Mouse (Mus musculus): ENCODE measurements around the gene Mrps36. TPM values are rescaled to one million over a fixed set of nuclear protein-coding genes. Genes with fewer than 3 reads are reported as not detected.

Gene Mrps36
- polyA plus RNA-seq, 1 experiment from 2014 or later = 144 TPM

GRCm38 (mm10) chr13:100687513-100687912 is 56.9 kb downstream of the Mrps36 start:
- Histone ChIP-seq H3K4me2 (no peak overlapping the region), H3K9me3 (no peaks in the 10 kb centered on the region), H3K4me3 (no peak overlapping the region), H3K4me1 (replicated peaks) (no peaks in the 10 kb centered on the region), H3K27me3 (no peaks in the 10 kb centered on the region), H3K36me3 (no peaks in the 10 kb centered on the region), H3K27ac (replicated peaks) (no peak overlapping the region), H3K9ac (no peak overlapping the region)
- ATAC-seq (ENCODE audit: low FRiP score, low read depth) = no peak
- WGBS = 66% methylated on average over 7 of the region's 7 CpGs

Other genes starting within 250 kb of the Mrps36 start
- 10.9 and 12.4 TPM in 2 replicates for gene Ocln, start 191.9 kb downstream of the Mrps36 start, polyA plus RNA-seq (2015; fragmentation: Nextera tagmentation; extraction: Ambion mirVana)
- 2.7 and 3.2 TPM in 2 replicates for gene Marveld2, start 127.7 kb downstream of the Mrps36 start, polyA plus RNA-seq (2015; fragmentation: Nextera tagmentation; extraction: Ambion mirVana)
- 297 and 302 TPM in 2 replicates for gene Ak6, start 93.7 kb downstream of the Mrps36 start, polyA plus RNA-seq (2015; fragmentation: Nextera tagmentation; extraction: Ambion mirVana)
- 15.7 and 16.8 TPM in 2 replicates for gene Rad17, start 93.6 kb downstream of the Mrps36 start, polyA plus RNA-seq (2015; fragmentation: Nextera tagmentation; extraction: Ambion mirVana)
- 25.2 and 32.2 TPM in 2 replicates for gene Taf9, start 93.1 kb downstream of the Mrps36 start, polyA plus RNA-seq (2015; fragmentation: Nextera tagmentation; extraction: Ambion mirVana)
- 1.4 and 2.2 TPM in 2 replicates for gene Ccdc125, start 74.9 kb downstream of the Mrps36 start, polyA plus RNA-seq (2015; fragmentation: Nextera tagmentation; extraction: Ambion mirVana)
- gene Cdk7, start 13.7 kb downstream of the Mrps36 start, polyA plus RNA-seq (2015; fragmentation: Nextera tagmentation; extraction: Ambion mirVana) = 38.9 and 39.8 TPM in 2 replicates
- gene Cenph, start 31.2 kb upstream of the Mrps36 start, polyA plus RNA-seq (2015; fragmentation: Nextera tagmentation; extraction: Ambion mirVana) = 8.5 and 9.1 TPM in 2 replicates
- 49.1 and 62.1 TPM in 2 replicates for gene Ccnb1, start 41.9 kb upstream of the Mrps36 start, polyA plus RNA-seq (2015; fragmentation: Nextera tagmentation; extraction: Ambion mirVana)
- 33.8 and 35.6 TPM in 2 replicates for gene Slc30a5, start 88.8 kb upstream of the Mrps36 start, polyA plus RNA-seq (2015; fragmentation: Nextera tagmentation; extraction: Ambion mirVana)